Mouse (Mus musculus): Measurements from ENCODE around the gene Gm21762. TPM values are rescaled to one million over a fixed set of nuclear protein-coding genes. Genes with fewer than 3 reads are reported as not detected.
"Not testable (repeated sequence)": the region's sequence is repeated elsewhere in the genome, so short reads cannot be mapped to it uniquely, and the experiment has no call there.

Gene Gm21762
- not detected for total RNA-seq (2021)
- long read RNA-seq, experiment 1 = 0 reads
- long read RNA-seq, experiment 2 = 0 reads

- intact Hi-C loops (cut with DNase I); DNase-seq (ENCODE audit: low spot score in 2 of 2): not testable (repeated sequence)
Observed at GRCm38 (mm10) chr13:120215847-120216246, at the start of gene Gm21762. Gene Gm21762, minus strand, starts transcription at chr13:120215947.

GRCm38 (mm10) chr13:120262870-120263269, 47.1 kb upstream of the Gm21762 start, which contains the start of gene AF067061:
Gene AF067061, plus strand, starts transcription at chr13:120263114.
- DNase-seq (ENCODE audit: low spot score in 2 of 2); intact Hi-C loops (cut with DNase I): not testable (repeated sequence)

- intact Hi-C loops (cut with DNase I); DNase-seq (ENCODE audit: low spot score in 2 of 2): not testable (repeated sequence)
Observed at GRCm38 (mm10) chr13:120259718-120260117, 44.0 kb upstream of the Gm21762 start.

GRCm38 (mm10) chr13:120258817-120259658, 43.3 kb upstream of the Gm21762 start:
- DNase-seq (ENCODE audit: low spot score in 2 of 2); intact Hi-C loops (cut with DNase I): not testable (repeated sequence)

GRCm38 (mm10) chr13:120251208-120251924, 35.6 kb upstream of the Gm21762 start:
- intact Hi-C loops (cut with DNase I); DNase-seq (ENCODE audit: low spot score in 2 of 2): not testable (repeated sequence)

GRCm38 (mm10) chr13:120238811-120239210, 23.1 kb upstream of the Gm21762 start, which contains the start of gene Gm21731:
Gene Gm21731, plus strand, starts transcription at chr13:120239111.
- intact Hi-C loops (cut with DNase I); DNase-seq (ENCODE audit: low spot score in 2 of 2): not testable (repeated sequence)

- intact Hi-C loops (cut with DNase I); DNase-seq (ENCODE audit: low spot score in 2 of 2): not testable (repeated sequence)
Observed at GRCm38 (mm10) chr13:120232447-120233049, 16.8 kb upstream of the Gm21762 start.

GRCm38 (mm10) chr13:120231798-120232197, 16.1 kb upstream of the Gm21762 start:
- intact Hi-C loops (cut with DNase I); DNase-seq (ENCODE audit: low spot score in 2 of 2): not testable (repeated sequence)

GRCm38 (mm10) chr13:120223012-120223659, 7.4 kb upstream of the Gm21762 start:
- DNase-seq (ENCODE audit: low spot score in 2 of 2); intact Hi-C loops (cut with DNase I): not testable (repeated sequence)

GRCm38 (mm10) chr13:120220922-120221321, 5.2 kb upstream of the Gm21762 start:
- intact Hi-C loops (cut with DNase I); DNase-seq (ENCODE audit: low spot score in 2 of 2): not testable (repeated sequence)

- intact Hi-C loops (cut with DNase I); DNase-seq (ENCODE audit: low spot score in 2 of 2): not testable (repeated sequence)
Observed at GRCm38 (mm10) chr13:120196189-120196821, 19.4 kb downstream of the Gm21762 start.

GRCm38 (mm10) chr13:120172133-120172532, 43.6 kb downstream of the Gm21762 start, which contains the start of gene Gm21818:
Gene Gm21818, plus strand, starts transcription at chr13:120172433.
- intact Hi-C loops (cut with DNase I); DNase-seq (ENCODE audit: low spot score in 2 of 2): not testable (repeated sequence)

- intact Hi-C loops (cut with DNase I); DNase-seq (ENCODE audit: low spot score in 2 of 2): not testable (repeated sequence)
Observed at GRCm38 (mm10) chr13:120168301-120168700, 47.4 kb downstream of the Gm21762 start.

Other genes with a start within 250 kb of the Gm21762 start
- not detected for gene Gm36079, start 188.9 kb downstream of the Gm21762 start, total RNA-seq (2021)
- gene Gm21188, start 163.8 kb downstream of the Gm21762 start, total RNA-seq (2021) = not detected
- gene Gm20767, start 75.7 kb downstream of the Gm21762 start, total RNA-seq (2021) = not detected
- not detected for gene Gm21818, start 43.5 kb downstream of the Gm21762 start, total RNA-seq (2021)
- gene Gm21731, start 23.2 kb upstream of the Gm21762 start, total RNA-seq (2021) = not detected
- not detected for gene AF067061, start 47.2 kb upstream of the Gm21762 start, total RNA-seq (2021)
- gene BC147527, start 84.4 kb upstream of the Gm21762 start, total RNA-seq (2021) = not detected
- not detected for gene Tcstv3, start 100.9 kb upstream of the Gm21762 start, total RNA-seq (2021)